Comparison of ENCODE assay signal across 30 mouse cellular contexts in genomic region chr11:77021749-77022396, GRCm38 (mm10). TPM values are rescaled to one million over a fixed set of nuclear protein-coding genes. Genes with fewer than 3 reads are reported as not detected.
DNase-seq lines count a peak whose midpoint lies in the region; ATAC-seq and TF ChIP-seq lines count a peak whose summit lies in the region.
"Had no signal": no experiment of that assay in that cellular context is flagged by ENCODE, and none has a peak within 500 bp of the region (broad histone marks: within the 10 kb centered on the region; RNA-seq: fewer than 3 reads in every experiment).

No protein-coding gene starts in this region.

- no peak overlapping the region for H3K9ac ChIP-seq in kidney, embryonic 16.5 days (replicated peaks; ENCODE audit: low read length)
- H3K9ac ChIP-seq in intestine, postnatal 0 days (ENCODE audit: low read depth, low read length): no peak overlapping the region
- H3K9ac ChIP-seq in liver, embryonic 11.5 days (ENCODE audit: low read depth, low read length): no peak overlapping the region
- no peak overlapping the region; the same call in 1 of the 2 replicates for H3K9ac ChIP-seq in liver, postnatal 0 days (replicated peaks)
- H3K9ac ChIP-seq in heart, adult 2 months (ENCODE audit: low read depth, low read length): no peak overlapping the region
- no peak overlapping the region for H3K9ac ChIP-seq in hindbrain, embryonic 14.5 days
- H3K9ac ChIP-seq: embryonic facial prominence, embryonic 12.5 days; forebrain, embryonic 15.5 days; heart, embryonic 12.5 days; limb, embryonic 15.5 days; midbrain, embryonic 15.5 days; neural tube, embryonic 12.5 days had no signal

- no peaks in the 10 kb centered on the region for H3K79me2 ChIP-seq in heart, adult 2 months (replicated peaks; ENCODE audit: control insufficient read depth, insufficient read depth, low read length)

- H3K4me1 ChIP-seq in kidney, embryonic 16.5 days (ENCODE audit: insufficient read depth, low read length): no peaks in the 10 kb centered on the region
- no peaks in the 10 kb centered on the region; the same call in 1 of the 2 replicates for H3K4me1 ChIP-seq in intestine, postnatal 0 days (replicated peaks; ENCODE audit: control insufficient read depth, insufficient read depth, low read length)
- H3K4me1 ChIP-seq in liver, embryonic 11.5 days (replicated peaks; ENCODE audit: control insufficient read depth, insufficient read depth, low read length): peaks cover 3% of the 10 kb centered on the region; the same call in 1 of the 2 replicates
- H3K4me1 ChIP-seq in liver, postnatal 0 days (ENCODE audit: insufficient read depth): peaks cover 15% of the 10 kb centered on the region
- no peaks in the 10 kb centered on the region for H3K4me1 ChIP-seq in heart, adult 2 months (ENCODE audit: control insufficient read depth, insufficient read depth, low read length)
- no peaks in the 10 kb centered on the region for H3K4me1 ChIP-seq in hindbrain, embryonic 14.5 days (replicated peaks; ENCODE audit: control insufficient read depth, insufficient read depth, low read length)
- H3K4me1 ChIP-seq: embryonic facial prominence, embryonic 12.5 days; forebrain, embryonic 15.5 days; limb, embryonic 15.5 days; midbrain, embryonic 15.5 days; neural tube, embryonic 12.5 days had no signal

- no peak for TF ChIP-seq EP300 in liver, postnatal 0 days (IDR thresholded peaks at IDR 0.05; ENCODE audit: low read depth)
- no peak for TF ChIP-seq EP300 in heart, adult 2 months (IDR thresholded peaks at IDR 0.05; ENCODE audit: insufficient read depth, low read depth, low read length)

- peak; percentile 26 to 38 for DNase-seq in kidney, adult 8-10 months
- no peak for DNase-seq in liver, embryonic 11.5 days (ENCODE audit: low spot score)
- DNase-seq in liver, postnatal 0 days: peak; percentile 45
- DNase-seq in MN1 (ENCODE audit: low spot score): no peak
- no peak for DNase-seq in heart, adult 2 months
- no peak for DNase-seq in hindbrain, embryonic 14.5 days (ENCODE audit: low spot score)
- DNase-seq: adrenal gland, adult 8-10 months; cerebellum, adult 18-20 months; cerebellum, postnatal 25 days; heart, adult 11 months; heart, postnatal 14 days; layer of hippocampus, adult 9-11 months; left cerebral cortex, postnatal 4 days; right cerebral cortex, postnatal 25 days; thymus, adult 18-20 months; thymus, postnatal 36 days had no signal

- H3K27ac ChIP-seq in kidney, embryonic 16.5 days (ENCODE audit: low read length): no peak overlapping the region
- no peak overlapping the region; the same call in 1 of the 2 replicates for H3K27ac ChIP-seq in intestine, postnatal 0 days (ENCODE audit: low read depth, low read length)
- 0 out of 2 replicates have a peak overlapping the region, but pooled peaks have one; percentile 11 for H3K27ac ChIP-seq in liver, embryonic 11.5 days (ENCODE audit: low read depth, low read length)
- H3K27ac ChIP-seq in liver, postnatal 0 days (ENCODE audit: low read depth): peak overlapping the region; percentile 40; the same call in 1 of the 2 replicates
- no peak overlapping the region for H3K27ac ChIP-seq in heart, adult 2 months
- no peak overlapping the region for H3K27ac ChIP-seq in hindbrain, embryonic 14.5 days
- H3K27ac ChIP-seq: embryonic facial prominence, embryonic 12.5 days; forebrain, embryonic 15.5 days; left cerebral cortex, adult 2 months; limb, embryonic 15.5 days; macrophage; midbrain, embryonic 15.5 days; neural tube, embryonic 12.5 days had no signal

- TF ChIP-seq POLR2A in heart, adult 2 months (IDR thresholded peaks at IDR 0.05; ENCODE audit: insufficient read depth, low read depth, low read length): no peak

- H3K27me3 ChIP-seq in kidney, embryonic 16.5 days (ENCODE audit: insufficient read depth, low read length): no peaks in the 10 kb centered on the region
- H3K27me3 ChIP-seq in intestine, postnatal 0 days (replicated peaks; ENCODE audit: control insufficient read depth, insufficient read depth, low read length): no peaks in the 10 kb centered on the region
- 0 out of 2 replicates have a peak, but pooled peaks cover 8% of the 10 kb centered on the region for H3K27me3 ChIP-seq in liver, embryonic 11.5 days (replicated peaks; ENCODE audit: control insufficient read depth, insufficient read depth, low read length)
- no peaks in the 10 kb centered on the region for H3K27me3 ChIP-seq in liver, postnatal 0 days (ENCODE audit: insufficient read depth, low read length)
- no peaks in the 10 kb centered on the region; the same call in 1 of the 2 replicates for H3K27me3 ChIP-seq in heart, adult 2 months (ENCODE audit: control insufficient read depth, insufficient read depth, low read length)
- no peaks in the 10 kb centered on the region for H3K27me3 ChIP-seq in hindbrain, embryonic 14.5 days (ENCODE audit: control insufficient read depth, insufficient read depth, low read length)
- H3K27me3 ChIP-seq: embryonic facial prominence, embryonic 12.5 days; forebrain, embryonic 15.5 days; limb, embryonic 15.5 days; midbrain, embryonic 15.5 days had no signal

- no peak overlapping the region for H3K4me2 ChIP-seq in kidney, embryonic 16.5 days (replicated peaks; ENCODE audit: low read depth, low read length)
- H3K4me2 ChIP-seq in intestine, postnatal 0 days (replicated peaks; ENCODE audit: low read depth): peak overlapping the region; percentile 4; the same call in 1 of the 2 replicates
- peak overlapping the region; percentile 30; the same call in 1 of the 2 replicates for H3K4me2 ChIP-seq in liver, embryonic 11.5 days
- peak overlapping the region; percentile 42; the same call in 1 of the 2 replicates for H3K4me2 ChIP-seq in liver, postnatal 0 days (ENCODE audit: low read depth, low read length)
- no peak overlapping the region for H3K4me2 ChIP-seq in hindbrain, embryonic 14.5 days (replicated peaks)
- H3K4me2 ChIP-seq: embryonic facial prominence, embryonic 12.5 days; forebrain, embryonic 15.5 days; heart, embryonic 12.5 days; limb, embryonic 15.5 days; midbrain, embryonic 15.5 days; neural tube, embryonic 12.5 days had no signal

- TF ChIP-seq CTCF in intestine, postnatal 0 days (IDR thresholded peaks at IDR 0.05; ENCODE audit: low read depth): peak; percentile 35; the same call in 1 of the 2 replicates
- peak; percentile 31; the same call in 1 of the 2 replicates for TF ChIP-seq CTCF in liver, postnatal 0 days (IDR thresholded peaks at IDR 0.05; ENCODE audit: low read depth)
- no peak for TF ChIP-seq CTCF in heart, adult 2 months (IDR thresholded peaks at IDR 0.05)

- no peak overlapping the region for H3K4me3 ChIP-seq in kidney, embryonic 16.5 days (ENCODE audit: low read length)
- no peak overlapping the region for H3K4me3 ChIP-seq in intestine, postnatal 0 days (ENCODE audit: low read depth, low read length)
- no peak overlapping the region for H3K4me3 ChIP-seq in liver, embryonic 11.5 days (ENCODE audit: low read depth, low read length)
- no peak overlapping the region for H3K4me3 ChIP-seq in liver, postnatal 0 days (ENCODE audit: low read depth, low read length)
- no peak overlapping the region for H3K4me3 ChIP-seq in heart, adult 2 months
- no peak overlapping the region for H3K4me3 ChIP-seq in hindbrain, embryonic 14.5 days (replicated peaks; ENCODE audit: low read length)
- H3K4me3 ChIP-seq: embryonic facial prominence, embryonic 12.5 days; erythroblast, embryonic 14.5 days; forebrain, embryonic 15.5 days; heart, embryonic 12.5 days; left cerebral cortex, adult 2 months; limb, embryonic 15.5 days; midbrain, embryonic 15.5 days; neural tube, embryonic 12.5 days had no signal

- 76% methylated on average over 9 of the region's 9 CpGs for WGBS in kidney, embryonic 16.5 days
- WGBS in intestine, postnatal 0 days: 37% methylated on average over 9 of the region's 9 CpGs
- 57% methylated on average over 9 of the region's 9 CpGs for WGBS in liver, embryonic 11.5 days
- 53% methylated on average over 9 of the region's 9 CpGs for WGBS in liver, postnatal 0 days (ENCODE audit: insufficient replicate concordance)
- 72% methylated on average over 9 of the region's 9 CpGs for WGBS in heart, adult 2 months
- WGBS in hindbrain, embryonic 14.5 days: 67% methylated on average over 9 of the region's 9 CpGs

- intact Hi-C loops in heart, adult 2 months (cut with DNase I): no loop called here

- H3K9me3 ChIP-seq in kidney, embryonic 16.5 days (ENCODE audit: low read length): no peaks in the 10 kb centered on the region
- no peaks in the 10 kb centered on the region for H3K9me3 ChIP-seq in intestine, postnatal 0 days (ENCODE audit: control insufficient read depth)
- H3K9me3 ChIP-seq in liver, embryonic 11.5 days (ENCODE audit: control insufficient read depth, low read length): no peaks in the 10 kb centered on the region
- no peaks in the 10 kb centered on the region for H3K9me3 ChIP-seq in liver, postnatal 0 days (ENCODE audit: low read length)
- H3K9me3 ChIP-seq in hindbrain, embryonic 14.5 days (ENCODE audit: control insufficient read depth, low read length): no peaks in the 10 kb centered on the region
- H3K9me3 ChIP-seq: embryonic facial prominence, embryonic 12.5 days; forebrain, embryonic 15.5 days; heart, embryonic 12.5 days; limb, embryonic 15.5 days; midbrain, embryonic 15.5 days; neural tube, embryonic 12.5 days had no signal

- H3K36me3 ChIP-seq in kidney, embryonic 16.5 days (ENCODE audit: insufficient read depth, low read length): no peaks in the 10 kb centered on the region
- H3K36me3 ChIP-seq in intestine, postnatal 0 days (ENCODE audit: control insufficient read depth, insufficient read depth): peaks cover 4% of the 10 kb centered on the region; the same call in 1 of the 2 replicates
- no peaks in the 10 kb centered on the region for H3K36me3 ChIP-seq in liver, embryonic 11.5 days (ENCODE audit: control insufficient read depth, insufficient read depth, low read length)
- no peaks in the 10 kb centered on the region for H3K36me3 ChIP-seq in liver, postnatal 0 days (replicated peaks; ENCODE audit: insufficient read depth, low read length)
- no peaks in the 10 kb centered on the region for H3K36me3 ChIP-seq in heart, adult 2 months (ENCODE audit: control insufficient read depth, insufficient read depth, low read length)
- H3K36me3 ChIP-seq in hindbrain, embryonic 14.5 days (replicated peaks; ENCODE audit: control insufficient read depth, insufficient read depth): no peaks in the 10 kb centered on the region
- H3K36me3 ChIP-seq: embryonic facial prominence, embryonic 12.5 days; forebrain, embryonic 15.5 days; heart, embryonic 12.5 days; limb, embryonic 15.5 days; midbrain, embryonic 15.5 days; neural tube, embryonic 12.5 days had no signal

- ATAC-seq in kidney, embryonic 16.5 days (ENCODE audit: low FRiP score, low TSS enrichment): no peak
- peak; percentile 74 for ATAC-seq in intestine, postnatal 0 days
- no peak; the same call in 1 of the 2 replicates for ATAC-seq in liver, embryonic 11.5 days (replicated peaks; ENCODE audit: low FRiP score)
- peak; percentile 98 for ATAC-seq in liver, postnatal 0 days
- ATAC-seq in hindbrain, embryonic 14.5 days (ENCODE audit: low FRiP score): no peak
- ATAC-seq: activated CD4-positive, CD25-positive, alpha-beta regulatory T cell, adult 4 months; forebrain, embryonic 15.5 days; lung, postnatal 0 days; midbrain, embryonic 15.5 days had no signal

RNA-seq across cellular contexts. Expression of gene Slc6a4, which starts 23.5 kb away (rescaled TPM):
- polyA plus RNA-seq in kidney, embryonic 16.5 days (2015; fragmentation: Nextera tagmentation; extraction: Ambion mirVana): 2.8 and 3.6 TPM in 2 replicates
- polyA plus RNA-seq in intestine, postnatal 0 days (2015; fragmentation: Nextera tagmentation; extraction: Ambion mirVana): 21.1 and 21.2 TPM in 2 replicates
- 1.9 TPM in 2 replicates for polyA plus RNA-seq in liver, embryonic 11.5 days (2014; fragmentation: Nextera tagmentation; extraction: Ambion mirVana)
- 1.3 and 2.0 TPM in 2 replicates for polyA plus RNA-seq in liver, postnatal 0 days (2015; fragmentation: Nextera tagmentation; extraction: Ambion mirVana)
- total RNA-seq in heart, adult 2 months (2021): 1 to 10 TPM in 1 of 2 experiments, under 1 TPM in 1; 0.73 to 1.8 TPM
- 1.7 and 2.1 TPM in 2 replicates for polyA plus RNA-seq in heart, adult 2 months (2012; rRNA removed)
- polyA plus RNA-seq in hindbrain, embryonic 14.5 days (2014; fragmentation: Nextera tagmentation; extraction: Ambion mirVana): 7.5 and 9.8 TPM in 2 replicates
- total RNA-seq: MEL had no signal
- polyA plus RNA-seq: activated CD4-positive, CD25-positive, alpha-beta regulatory T cell, adult 4 months; erythroblast, embryonic 14.5 days had no signal

RNA-seq across cellular contexts. Expression of gene Nsrp1, which starts 56.4 kb away (rescaled TPM):
- 63.9 and 75.1 TPM in 2 replicates for polyA plus RNA-seq in kidney, embryonic 16.5 days (2015; fragmentation: Nextera tagmentation; extraction: Ambion mirVana)
- polyA plus RNA-seq in intestine, postnatal 0 days (2015; fragmentation: Nextera tagmentation; extraction: Ambion mirVana): 54.3 and 65.8 TPM in 2 replicates
- polyA plus RNA-seq in liver, embryonic 11.5 days (2014; fragmentation: Nextera tagmentation; extraction: Ambion mirVana): 37.4 and 45.6 TPM in 2 replicates
- 33.9 and 34.3 TPM in 2 replicates for polyA plus RNA-seq in liver, postnatal 0 days (2015; fragmentation: Nextera tagmentation; extraction: Ambion mirVana)
- 10 to 100 TPM in 1 of 2 experiments, 1 to 10 TPM in 1; 7.1 to 11.8 TPM for total RNA-seq in heart, adult 2 months (2021)
- 1.1 and 2.1 TPM in 2 replicates for polyA plus RNA-seq in heart, adult 2 months (2012; rRNA removed)
- 35.2 and 45.6 TPM in 2 replicates for polyA plus RNA-seq in hindbrain, embryonic 14.5 days (2014; fragmentation: Nextera tagmentation; extraction: Ambion mirVana)

Comparison
In these comparisons a context has a peak if more than half of its experiments do, and no peak if none do; other contexts are left out.
1. DNase-seq: peak in kidney, adult 8-10 months (2 of 2) and liver, postnatal 0 days (single experiment); none in liver, embryonic 11.5 days (single experiment), MN1 (single experiment), heart, adult 2 months (0 of 2) and hindbrain, embryonic 14.5 days (single experiment).
2. ATAC-seq: peak in intestine, postnatal 0 days (single experiment) and liver, postnatal 0 days (single experiment); none in kidney, embryonic 16.5 days (single experiment), liver, embryonic 11.5 days (single experiment) and hindbrain, embryonic 14.5 days (single experiment).
3. H3K27ac ChIP-seq: peak in liver, embryonic 11.5 days (single experiment) and liver, postnatal 0 days (single experiment); none in kidney, embryonic 16.5 days (single experiment), intestine, postnatal 0 days (single experiment), heart, adult 2 months (single experiment) and hindbrain, embryonic 14.5 days (single experiment).
4. H3K4me2 ChIP-seq: peak in intestine, postnatal 0 days (single experiment), liver, embryonic 11.5 days (single experiment) and liver, postnatal 0 days (single experiment); none in kidney, embryonic 16.5 days (single experiment) and hindbrain, embryonic 14.5 days (single experiment).
5. RNA of gene Nsrp1, which starts 56.4 kb away (polyA plus RNA-seq): 63.9 to 75.1 TPM in kidney, embryonic 16.5 days, 54.3 to 65.8 TPM in intestine, postnatal 0 days, 35.2 to 45.6 TPM in hindbrain, embryonic 14.5 days, 37.4 to 45.6 TPM in liver, embryonic 11.5 days and 33.9 to 34.3 TPM in liver, postnatal 0 days; 1.1 to 2.1 TPM in heart, adult 2 months; every median in the first group is over 10 times any median in the second.